Comparison of ENCODE assay signal across 21 mouse cellular contexts in the genomic region with DNA sequence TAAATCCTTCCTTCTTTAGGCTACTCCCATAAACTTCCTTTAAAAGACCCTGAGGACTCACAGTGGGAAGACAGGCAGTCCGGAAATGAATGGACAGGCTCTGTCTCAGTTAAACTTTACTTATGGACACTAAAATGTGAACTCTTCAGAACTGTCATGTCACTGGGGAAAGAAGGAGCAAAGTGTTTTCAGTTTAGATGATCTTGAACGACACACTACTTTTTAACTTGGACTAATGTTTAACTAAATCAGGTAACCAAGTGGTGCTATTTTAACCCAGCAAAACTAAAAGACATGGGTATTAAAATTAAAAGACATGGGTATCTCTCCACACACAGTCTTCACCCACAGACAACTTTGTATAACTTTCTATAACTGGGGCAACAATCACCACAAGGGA. TPM values are rescaled to one million over a fixed set of nuclear protein-coding genes. Genes with fewer than 3 reads are reported as not detected.
DNase-seq lines count a peak whose midpoint lies in the region; ATAC-seq and TF ChIP-seq lines count a peak whose summit lies in the region.
"Had no signal": no experiment of that assay in that cellular context is flagged by ENCODE, and none has a peak within 500 bp of the region (broad histone marks: within the 10 kb centered on the region; RNA-seq: fewer than 3 reads in every experiment).

No protein-coding gene starts in this region.

- H3K4me3 ChIP-seq in heart, embryonic 13.5 days = no peak overlapping the region
- no peak overlapping the region for H3K4me3 ChIP-seq in heart, postnatal 0 days (ENCODE audit: low read depth, low read length)
- no peak overlapping the region for H3K4me3 ChIP-seq in kidney, embryonic 15.5 days (replicated peaks)
- no peak overlapping the region for H3K4me3 ChIP-seq in midbrain, embryonic 11.5 days (ENCODE audit: low read depth, low read length)
- H3K4me3 ChIP-seq in midbrain, postnatal 0 days (ENCODE audit: low read depth, low read length) = no peak overlapping the region
- H3K4me3 ChIP-seq: embryonic facial prominence, embryonic 13.5 days; forebrain, embryonic 12.5 days; hindbrain, embryonic 12.5 days had no signal

- H3K9me3 ChIP-seq in heart, embryonic 13.5 days = no peaks in the 10 kb centered on the region
- H3K9me3 ChIP-seq in heart, postnatal 0 days (replicated peaks; ENCODE audit: control insufficient read depth, low read length) = no peaks in the 10 kb centered on the region
- H3K9me3 ChIP-seq in kidney, embryonic 15.5 days (replicated peaks) = no peaks in the 10 kb centered on the region
- no peaks in the 10 kb centered on the region for H3K9me3 ChIP-seq in midbrain, embryonic 11.5 days (ENCODE audit: control insufficient read depth, low read length)
- no peaks in the 10 kb centered on the region for H3K9me3 ChIP-seq in midbrain, postnatal 0 days (ENCODE audit: low read length)
- H3K9me3 ChIP-seq: embryonic facial prominence, embryonic 13.5 days; forebrain, embryonic 12.5 days had no signal

- no peak overlapping the region for H3K4me2 ChIP-seq in heart, embryonic 13.5 days
- H3K4me2 ChIP-seq in heart, postnatal 0 days (ENCODE audit: low read depth, low read length) = no peak overlapping the region
- peak overlapping the region; percentile 41 for H3K4me2 ChIP-seq in kidney, embryonic 15.5 days
- no peak overlapping the region for H3K4me2 ChIP-seq in midbrain, embryonic 11.5 days
- no peak overlapping the region for H3K4me2 ChIP-seq in midbrain, postnatal 0 days (ENCODE audit: low read depth, low read length, poor library complexity, severe bottlenecking)
- H3K4me2 ChIP-seq: embryonic facial prominence, embryonic 13.5 days; forebrain, embryonic 12.5 days; hindbrain, embryonic 12.5 days had no signal

- no peak for TF ChIP-seq CTCF in heart, postnatal 0 days (IDR thresholded peaks at IDR 0.05; ENCODE audit: low read depth)
- no peak for TF ChIP-seq CTCF in midbrain, postnatal 0 days (IDR thresholded peaks at IDR 0.05)

- peak overlapping the region; percentile 80 for H3K27ac ChIP-seq in heart, embryonic 13.5 days (replicated peaks)
- H3K27ac ChIP-seq in heart, postnatal 0 days (ENCODE audit: low read depth) = peak overlapping the region; percentile 49
- peak overlapping the region; percentile 91 for H3K27ac ChIP-seq in kidney, embryonic 15.5 days
- H3K27ac ChIP-seq in midbrain, embryonic 11.5 days (ENCODE audit: low read depth, low read length) = no peak overlapping the region
- no peak overlapping the region for H3K27ac ChIP-seq in midbrain, postnatal 0 days (ENCODE audit: low read depth, low read length)
- H3K27ac ChIP-seq: embryonic facial prominence, embryonic 13.5 days; forebrain, embryonic 12.5 days; hindbrain, embryonic 12.5 days had no signal

- intact Hi-C loops in heart, postnatal 14 days (cut with DNase I) = no loop called here
- intact Hi-C loops in heart, postnatal 25 days (cut with DNase I) = no loop called here

- TF ChIP-seq EP300 in heart, postnatal 0 days (IDR thresholded peaks at IDR 0.05; ENCODE audit: low read depth) = no peak

- H3K27me3 ChIP-seq in heart, embryonic 13.5 days (replicated peaks) = no peaks in the 10 kb centered on the region
- no peaks in the 10 kb centered on the region for H3K27me3 ChIP-seq in heart, postnatal 0 days (ENCODE audit: control insufficient read depth, insufficient read depth, low read length)
- no peaks in the 10 kb centered on the region for H3K27me3 ChIP-seq in kidney, embryonic 15.5 days
- H3K27me3 ChIP-seq in midbrain, embryonic 11.5 days (ENCODE audit: control insufficient read depth, insufficient read depth, low read length) = no peaks in the 10 kb centered on the region
- no peaks in the 10 kb centered on the region for H3K27me3 ChIP-seq in midbrain, postnatal 0 days (ENCODE audit: insufficient read depth, low read length)
- H3K27me3 ChIP-seq: embryonic facial prominence, embryonic 13.5 days; forebrain, embryonic 12.5 days; hindbrain, embryonic 12.5 days had no signal

- no peak for ATAC-seq in heart, embryonic 13.5 days (ENCODE audit: extremely low read depth, insufficient number of reproducible peaks, low FRiP score, low TSS enrichment)
- no peak for ATAC-seq in heart, postnatal 0 days (ENCODE audit: insufficient read depth, low read depth)
- ATAC-seq in kidney, embryonic 15.5 days (replicated peaks; ENCODE audit: low FRiP score) = 0 out of 2 replicates have a peak, but pooled peaks have one; percentile 9
- ATAC-seq in midbrain, embryonic 11.5 days (ENCODE audit: low FRiP score) = no peak
- no peak for ATAC-seq in midbrain, postnatal 0 days (ENCODE audit: low FRiP score)
- ATAC-seq: forebrain, embryonic 16.5 days; hindbrain, embryonic 16.5 days; inflammation-experienced regulatory T-cells, adult 6 months had no signal

- H3K36me3 ChIP-seq in heart, embryonic 13.5 days = peaks cover 10% of the 10 kb centered on the region
- H3K36me3 ChIP-seq in heart, postnatal 0 days (replicated peaks; ENCODE audit: control insufficient read depth, insufficient read depth, low read length) = 0 out of 2 replicates have a peak, but pooled peaks cover 4% of the 10 kb centered on the region
- H3K36me3 ChIP-seq in kidney, embryonic 15.5 days = peaks cover 6% of the 10 kb centered on the region; the same call in 1 of the 2 replicates
- H3K36me3 ChIP-seq in midbrain, embryonic 11.5 days (ENCODE audit: control insufficient read depth, insufficient read depth, low read length) = no peaks in the 10 kb centered on the region
- no peaks in the 10 kb centered on the region for H3K36me3 ChIP-seq in midbrain, postnatal 0 days (ENCODE audit: insufficient read depth, low read length)
- H3K36me3 ChIP-seq: embryonic facial prominence, embryonic 13.5 days; forebrain, embryonic 12.5 days; hindbrain, embryonic 12.5 days had no signal

- no peak for DNase-seq in heart, postnatal 14 days
- DNase-seq in heart, postnatal 0 days (ENCODE audit: low spot score) = no peak
- no peak for DNase-seq in heart, postnatal 25 days (ENCODE audit: low spot score)
- DNase-seq in kidney, postnatal 14 days = no peak
- peak; percentile 71 for DNase-seq in midbrain, embryonic 11.5 days (ENCODE audit: low spot score, missing footprints)
- no peak for DNase-seq in midbrain, postnatal 0 days (ENCODE audit: low spot score)
- DNase-seq: adrenal gland, adult 2 months; adrenal gland, postnatal 25 days; cerebellum, adult 18-20 months; cerebellum, adult 9-11 months; cerebellum, postnatal 36 days; gastrocnemius, postnatal 10 days; heart, postnatal 4 days had no signal

- H3K9ac ChIP-seq in heart, embryonic 13.5 days = no peak overlapping the region
- H3K9ac ChIP-seq in heart, postnatal 0 days (replicated peaks; ENCODE audit: low read depth, low read length) = no peak overlapping the region
- no peak overlapping the region for H3K9ac ChIP-seq in kidney, embryonic 15.5 days
- no peak overlapping the region for H3K9ac ChIP-seq in midbrain, embryonic 11.5 days (ENCODE audit: low read length)
- H3K9ac ChIP-seq in midbrain, postnatal 0 days (replicated peaks; ENCODE audit: low read length, poor library complexity, severe bottlenecking) = no peak overlapping the region
- H3K9ac ChIP-seq: embryonic facial prominence, embryonic 13.5 days; forebrain, embryonic 12.5 days; hindbrain, embryonic 12.5 days had no signal

- peaks cover 56% of the 10 kb centered on the region for H3K4me1 ChIP-seq in heart, embryonic 13.5 days
- H3K4me1 ChIP-seq in heart, postnatal 0 days (ENCODE audit: control insufficient read depth, insufficient read depth) = peaks cover 18% of the 10 kb centered on the region
- H3K4me1 ChIP-seq in kidney, embryonic 15.5 days = peaks cover 70% of the 10 kb centered on the region
- peaks cover 9% of the 10 kb centered on the region for H3K4me1 ChIP-seq in midbrain, embryonic 11.5 days (ENCODE audit: control insufficient read depth, insufficient read depth, low read length)
- H3K4me1 ChIP-seq in midbrain, postnatal 0 days (ENCODE audit: insufficient read depth, low read length) = 0 out of 2 replicates have a peak, but pooled peaks cover 3% of the 10 kb centered on the region

- WGBS in heart, embryonic 13.5 days = 66% methylated on average over 2 of the region's 2 CpGs
- WGBS in heart, postnatal 0 days = 60% methylated on average over 2 of the region's 2 CpGs
- 35% methylated on average over 2 of the region's 2 CpGs for WGBS in kidney, embryonic 15.5 days
- WGBS in midbrain, embryonic 11.5 days = 85% methylated on average over 2 of the region's 2 CpGs
- 93% methylated on average over 2 of the region's 2 CpGs for WGBS in midbrain, postnatal 0 days

RNA-seq across cellular contexts. Expression of a gene that starts 19.6 kb away (rescaled TPM):
- 10.6 and 11.1 TPM in 2 replicates for polyA plus RNA-seq in heart, embryonic 13.5 days (2015; fragmentation: Nextera tagmentation; extraction: Ambion mirVana)
- total RNA-seq in heart, postnatal 14 days (2021) = 10 to 100 TPM; 33.2 to 33.4 TPM
- total RNA-seq in heart, postnatal 0 days (2014; rRNA removed; ENCODE audit: low replicate concordance) = 18.5 and 21.1 TPM in 2 replicates
- polyA plus RNA-seq in heart, postnatal 0 days (2015; fragmentation: Nextera tagmentation; extraction: Ambion mirVana) = 8.0 and 8.2 TPM in 2 replicates
- 10 to 100 TPM; 25.0 to 28.2 TPM for total RNA-seq in heart, postnatal 25 days (2021)
- 16.3 and 18.0 TPM in 2 replicates for polyA plus RNA-seq in kidney, embryonic 15.5 days (2015; fragmentation: Nextera tagmentation; extraction: Ambion mirVana)
- 6.0 and 6.2 TPM in 2 replicates for polyA plus RNA-seq in midbrain, embryonic 11.5 days (2014; fragmentation: Nextera tagmentation; extraction: Ambion mirVana)
- 9.6 and 10.1 TPM in 2 replicates for total RNA-seq in midbrain, postnatal 0 days (2014; rRNA removed)
- polyA plus RNA-seq in midbrain, postnatal 0 days (2015; fragmentation: Nextera tagmentation; extraction: Ambion mirVana) = 4.0 and 4.5 TPM in 2 replicates

Comparison
In these comparisons a context has a peak if more than half of its experiments do, and no peak if none do; other contexts are left out.
1. H3K27ac ChIP-seq: peak in heart, embryonic 13.5 days (single experiment), heart, postnatal 0 days (single experiment) and kidney, embryonic 15.5 days (single experiment); none in midbrain, embryonic 11.5 days (single experiment) and midbrain, postnatal 0 days (single experiment).